Mouse (Mus musculus) MEL (cell line): ENCODE data around the gene Dnaic1.

Experiments
- CTCF ChIP-seq, 3 experiments: IDR thresholded peaks in 2 of 3; conservative IDR thresholded peaks in 1 of 3; 2 replicates each; pipeline ENCODE4 v1.5.1; 2011 to 2012; ENCODE audit warnings: low read length in 3 of 3, low read depth in 2 of 3, mild to moderate bottlenecking in 2 of 3, improper control_type of control experiment in 1 of 3, inconsistent platforms in 1 of 3, mixed read lengths in 1 of 3, moderate library complexity in 1 of 3; ENCODE audit not compliant: control insufficient read depth in 1 of 3, insufficient read depth in 1 of 3, poor library complexity in 1 of 3, severe bottlenecking in 1 of 3
- JUND ChIP-seq: IDR thresholded peaks from 2 replicates; pipeline ENCODE4 v1.6.1; 2011; ENCODE audit warnings: low read depth, mild to moderate bottlenecking, improper control_type of control experiment, low read length
- KAT2A ChIP-seq: conservative IDR thresholded peaks from 2 replicates; pipeline ENCODE4 v1.6.1; 2012; ENCODE audit warnings: low read depth, low read length, improper control_type of control experiment, inconsistent platforms
- MAX ChIP-seq: IDR thresholded peaks from 2 replicates; pipeline ENCODE4 v1.6.1; 2011; ENCODE audit warnings: low read length, improper control_type of control experiment
- POLR2A ChIP-seq, 2 experiments: IDR thresholded peaks; 2 replicates each; pipeline ENCODE4 v1.6.1; 2011 to 2012; ENCODE audit warnings: low read length in 2 of 2, mild to moderate bottlenecking in 2 of 2, control low read depth in 1 of 2, improper control_type of control experiment in 1 of 2, low read depth in 1 of 2, moderate library complexity in 1 of 2; ENCODE audit not compliant: control insufficient read depth in 1 of 2, insufficient read depth in 1 of 2, poor library complexity in 1 of 2
- SIN3A ChIP-seq: IDR thresholded peaks from 2 replicates; pipeline ENCODE4 v1.6.1; 2012; ENCODE audit warnings: low read length, improper control_type of control experiment, inconsistent platforms
- UBTF ChIP-seq: IDR thresholded peaks from 2 replicates; pipeline ENCODE4 v1.6.1; 2012; ENCODE audit warnings: low read depth, mild to moderate bottlenecking, inconsistent platforms, low read length, improper control_type of control experiment, moderate library complexity, borderline replicate concordance; ENCODE audit not compliant: insufficient read depth
- ZC3H11A ChIP-seq: IDR thresholded peaks from 2 replicates; pipeline ENCODE4 v1.6.1; 2012; ENCODE audit warnings: low read depth, mild to moderate bottlenecking, inconsistent platforms, low read length, improper control_type of control experiment

DNA sequence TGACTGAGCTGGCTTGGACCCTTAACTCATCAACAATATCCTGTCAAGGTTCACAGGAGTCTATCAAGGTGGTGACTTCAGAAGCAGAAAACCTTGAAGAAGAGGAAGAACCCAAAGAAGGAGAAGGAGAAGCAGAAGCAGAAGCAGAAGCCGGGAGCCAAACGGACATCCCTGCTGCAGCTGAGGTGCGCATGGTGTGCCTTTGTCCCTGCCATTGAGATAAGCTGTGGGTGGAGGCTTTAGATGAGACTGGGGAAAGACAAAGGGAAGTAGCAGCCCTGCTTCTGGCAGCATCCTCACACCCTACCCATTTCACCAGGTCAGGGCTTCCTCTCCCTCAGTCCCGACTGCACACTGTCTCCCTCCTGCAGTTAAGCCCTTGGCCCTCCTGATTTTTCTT is 33.2 kb downstream of the Dnaic1 start:
- TF ChIP-seq POLR2A (IDR thresholded peaks at IDR 0.05; ENCODE audit: control insufficient read depth in 1 of 2, insufficient read depth in 1 of 2, low read depth in 1 of 2, low read length in 2 of 2, poor library complexity in 1 of 2): no peak
- TF ChIP-seq CTCF (IDR thresholded peaks at IDR 0.05 in 2 of 3, conservative IDR thresholded peaks at IDR 0.05 in 1 of 3; ENCODE audit: control insufficient read depth in 1 of 3, insufficient read depth in 1 of 3, low read depth in 2 of 3, low read length in 3 of 3, poor library complexity in 1 of 3, severe bottlenecking in 1 of 3): no peak
- no peak for TF ChIP-seq UBTF
- no peak for TF ChIP-seq SIN3A
- TF ChIP-seq KAT2A: no peak
- TF ChIP-seq MAX: no peak
- TF ChIP-seq JUND: no peak
- no peak for TF ChIP-seq ZC3H11A
